Mouse (Mus musculus): ENCODE measurements around the gene Rnf220. TPM values are rescaled to one million over a fixed set of nuclear protein-coding genes. Genes with fewer than 3 reads are reported as not detected.

Gene Rnf220
- polyA plus RNA-seq, 1 experiment = 38.2 TPM

GRCm38 (mm10) chr4:117303581-117304238, 193.1 kb downstream of the Rnf220 start:
- Histone ChIP-seq H3K27me3 (replicated peaks) (peaks cover 88% of the 10 kb centered on the region), H3K4me3 (replicated peaks) (peak overlapping the region; percentile 86), H3K9me3 (no peaks in the 10 kb centered on the region), H3K36me3 (replicated peaks; ENCODE audit: low read length) (no peaks in the 10 kb centered on the region), H3K4me1 (peaks cover 18% of the 10 kb centered on the region)
- TF ChIP-seq GATA1 (IDR thresholded peaks at IDR 0.05; ENCODE audit: borderline replicate concordance, low read length) (no peak), FLI1 (IDR thresholded peaks at IDR 0.05; ENCODE audit: low read length) (no peak)

- TF ChIP-seq GATA1 (IDR thresholded peaks at IDR 0.05; ENCODE audit: borderline replicate concordance, low read length) = no peak
- TF ChIP-seq FLI1 (IDR thresholded peaks at IDR 0.05; ENCODE audit: low read length) = no peak
- Histone ChIP-seq H3K4me1 (peaks cover 18% of the 10 kb centered on the region), H3K36me3 (replicated peaks; ENCODE audit: low read length) (no peaks in the 10 kb centered on the region), H3K27me3 (replicated peaks) (peaks cover 92% of the 10 kb centered on the region), H3K4me3 (replicated peaks) (no peak overlapping the region), H3K9me3 (no peaks in the 10 kb centered on the region)
Measured at GRCm38 (mm10) chr4:117302027-117302806, 194.6 kb downstream of the Rnf220 start.

GRCm38 (mm10) chr4:117299921-117300320, 196.9 kb downstream of the Rnf220 start:
- Histone ChIP-seq H3K27me3 (replicated peaks) (peaks cover 86% of the 10 kb centered on the region), H3K4me3 (replicated peaks) (peak overlapping the region; percentile 6), H3K36me3 (replicated peaks; ENCODE audit: low read length) (no peaks in the 10 kb centered on the region), H3K9me3 (no peaks in the 10 kb centered on the region), H3K4me1 (peaks cover 16% of the 10 kb centered on the region)
- no peak for TF ChIP-seq GATA1 (IDR thresholded peaks at IDR 0.05; ENCODE audit: borderline replicate concordance, low read length)
- TF ChIP-seq FLI1 (IDR thresholded peaks at IDR 0.05; ENCODE audit: low read length) = no peak

- no peaks in the 10 kb centered on the region for H3K9me3 ChIP-seq
- H3K36me3 ChIP-seq (replicated peaks; ENCODE audit: low read length) = no peaks in the 10 kb centered on the region
- no peaks in the 10 kb centered on the region for H3K4me1 ChIP-seq
- H3K4me3 ChIP-seq (replicated peaks) = no peak overlapping the region
- H3K27me3 ChIP-seq (replicated peaks) = peaks cover 67% of the 10 kb centered on the region
- TF ChIP-seq FLI1 (IDR thresholded peaks at IDR 0.05; ENCODE audit: low read length) (no peak), GATA1 (IDR thresholded peaks at IDR 0.05; ENCODE audit: borderline replicate concordance, low read length) (no peak)
Measured at GRCm38 (mm10) chr4:117297819-117298218, 199.0 kb downstream of the Rnf220 start.

- H3K9me3 ChIP-seq = no peaks in the 10 kb centered on the region
- no peak for TF ChIP-seq FLI1 (IDR thresholded peaks at IDR 0.05; ENCODE audit: low read length)
- no peak for TF ChIP-seq GATA1 (IDR thresholded peaks at IDR 0.05; ENCODE audit: borderline replicate concordance, low read length)
- no peaks in the 10 kb centered on the region for H3K4me1 ChIP-seq
- H3K36me3 ChIP-seq (replicated peaks; ENCODE audit: low read length) = no peaks in the 10 kb centered on the region
- no peak overlapping the region for H3K4me3 ChIP-seq (replicated peaks)
- H3K27me3 ChIP-seq (replicated peaks) = peaks cover 59% of the 10 kb centered on the region
Measured at GRCm38 (mm10) chr4:117296849-117297593, 199.8 kb downstream of the Rnf220 start.

- peaks cover 12% of the 10 kb centered on the region for H3K36me3 ChIP-seq (replicated peaks; ENCODE audit: low read length)
- TF ChIP-seq FLI1 (IDR thresholded peaks at IDR 0.05; ENCODE audit: low read length) (no peak), GATA1 (IDR thresholded peaks at IDR 0.05; ENCODE audit: borderline replicate concordance, low read length) (no peak)
- peaks cover 31% of the 10 kb centered on the region for H3K4me1 ChIP-seq
- H3K27me3 ChIP-seq (replicated peaks) = peaks cover 13% of the 10 kb centered on the region
- H3K9me3 ChIP-seq = no peaks in the 10 kb centered on the region
- H3K4me3 ChIP-seq (replicated peaks) = no peak overlapping the region
Measured at GRCm38 (mm10) chr4:117291696-117292095, 205.2 kb downstream of the Rnf220 start.

GRCm38 (mm10) chr4:117288927-117289801, 207.7 kb downstream of the Rnf220 start:
- TF ChIP-seq FLI1 (IDR thresholded peaks at IDR 0.05; ENCODE audit: low read length) (no peak), GATA1 (IDR thresholded peaks at IDR 0.05; ENCODE audit: borderline replicate concordance, low read length) (no peak)
- no peaks in the 10 kb centered on the region for H3K9me3 ChIP-seq
- H3K4me1 ChIP-seq = peaks cover 52% of the 10 kb centered on the region
- peak overlapping the region; percentile 93 for H3K4me3 ChIP-seq (replicated peaks)
- peaks cover 37% of the 10 kb centered on the region for H3K36me3 ChIP-seq (replicated peaks; ENCODE audit: low read length)
- H3K27me3 ChIP-seq (replicated peaks) = no peaks in the 10 kb centered on the region

- H3K36me3 ChIP-seq (replicated peaks; ENCODE audit: low read length) = peaks cover 45% of the 10 kb centered on the region
- no peak for TF ChIP-seq FLI1 (IDR thresholded peaks at IDR 0.05; ENCODE audit: low read length)
- no peak for TF ChIP-seq GATA1 (IDR thresholded peaks at IDR 0.05; ENCODE audit: borderline replicate concordance, low read length)
- H3K27me3 ChIP-seq (replicated peaks) = no peaks in the 10 kb centered on the region
- H3K9me3 ChIP-seq = no peaks in the 10 kb centered on the region
- peak overlapping the region; percentile 93 for H3K4me3 ChIP-seq (replicated peaks)
- peaks cover 58% of the 10 kb centered on the region for H3K4me1 ChIP-seq
Measured at GRCm38 (mm10) chr4:117288277-117288926, 208.4 kb downstream of the Rnf220 start.

All from megakaryocyte, embryonic 14.5 days (primary cell).